Mouse (Mus musculus) embryonic facial prominence, embryonic 13.5 days (tissue): ENCODE measurements around the gene Gpbp1. TPM values are rescaled to one million over a fixed set of nuclear protein-coding genes. Genes with fewer than 3 reads are reported as not detected.

Experiments
- ATAC-seq: fragments of 200-750 bp; cut with Nextera tagmentation; 2 replicates; pipeline ENCODE4 v1.8.0; 2017; ENCODE audit warnings: low read depth; ENCODE audit not compliant: insufficient number of reproducible peaks, insufficient read depth, low FRiP score, low TSS enrichment
- H3K27ac ChIP-seq: fragments of 300-500 bp; sonication (generic); 2 replicates; pipeline ENCODE4 v1.5.1; 2015; ENCODE audit warnings: moderate library complexity, mild to moderate bottlenecking, inconsistent platforms
- H3K27me3 ChIP-seq: fragments of 300-500 bp; sonication (generic); 2 replicates; pipeline ENCODE4 v1.6.1; 2015; ENCODE audit warnings: mild to moderate bottlenecking, inconsistent platforms
- H3K36me3 ChIP-seq: fragments of 300-500 bp; sonication (generic); 2 replicates; pipeline ENCODE4 v1.6.1; 2015; ENCODE audit warnings: mild to moderate bottlenecking, inconsistent platforms
- H3K4me1 ChIP-seq: fragments of 300-500 bp; sonication (generic); 2 replicates; pipeline ENCODE4 v1.6.1; 2015; ENCODE audit warnings: inconsistent platforms
- H3K4me2 ChIP-seq: fragments of 300-500 bp; sonication (generic); 2 replicates; pipeline ENCODE4 v1.6.1; 2015; ENCODE audit warnings: moderate library complexity, mild to moderate bottlenecking, inconsistent platforms
- H3K4me3 ChIP-seq: fragments of 300-500 bp; sonication (generic); 2 replicates; pipeline ENCODE4 v1.5.1; 2015; ENCODE audit warnings: mild to moderate bottlenecking, inconsistent platforms
- H3K9ac ChIP-seq: fragments of 300-500 bp; sonication (generic); 2 replicates; pipeline ENCODE4 v1.6.1; 2015; ENCODE audit warnings: mild to moderate bottlenecking, inconsistent platforms
- H3K9me3 ChIP-seq: fragments of 300-500 bp; sonication (generic); 2 replicates; pipeline ENCODE4 v1.6.1; 2016; ENCODE audit warnings: inconsistent platforms
- WGBS: fragments of 180-500 bp; shearing (Covaris S2); methylation state at CpG from one replicate; pipeline ENCODE4 v1.1.7; 2015; ENCODE audit warnings: mixed read lengths; 5-methylcytosine and 5-hydroxymethylcytosine counted together
- polyA plus RNA-seq: library from polyadenylated mRNA; unstranded; fragments of >200 nt; fragmentation: Nextera tagmentation; extraction: Ambion mirVana; gene quantifications from 2 replicates; pipeline ENCODE4 v1.2.1, GENCODE M21; 2015

Gene Gpbp1
- polyA plus RNA-seq, 1 experiment from 2014 or later = 101 TPM

- no peaks in the 10 kb centered on the region for H3K36me3 ChIP-seq
- H3K9ac ChIP-seq = no peak overlapping the region
- no peak overlapping the region for H3K4me3 ChIP-seq
- no peak overlapping the region for H3K4me2 ChIP-seq
- ATAC-seq = no peak
- H3K9me3 ChIP-seq = no peaks in the 10 kb centered on the region
- peaks cover 15% of the 10 kb centered on the region for H3K4me1 ChIP-seq
- WGBS = 87% methylated on average over 8 of the region's 8 CpGs
- H3K27me3 ChIP-seq = no peaks in the 10 kb centered on the region
- no peak overlapping the region for H3K27ac ChIP-seq
Observed at GRCm38 (mm10) chr13:111394341-111394740, 95.6 kb downstream of the Gpbp1 start.

GRCm38 (mm10) chr13:111393426-111393825 lies 96.5 kb downstream of the Gpbp1 start:
- H3K9ac ChIP-seq = no peak overlapping the region
- H3K4me1 ChIP-seq = peaks cover 15% of the 10 kb centered on the region
- H3K4me2 ChIP-seq = no peak overlapping the region
- H3K36me3 ChIP-seq = no peaks in the 10 kb centered on the region
- no peak overlapping the region for H3K27ac ChIP-seq
- WGBS = 71% methylated on average over 6 of the region's 6 CpGs
- H3K9me3 ChIP-seq = no peaks in the 10 kb centered on the region
- no peak for ATAC-seq
- no peak overlapping the region for H3K4me3 ChIP-seq
- no peaks in the 10 kb centered on the region for H3K27me3 ChIP-seq

- Histone ChIP-seq H3K4me1 (0 out of 2 replicates have a peak, but pooled peaks cover under 1% of the 10 kb centered on the region), H3K9me3 (no peaks in the 10 kb centered on the region), H3K27ac (no peak overlapping the region), H3K4me3 (no peak overlapping the region), H3K36me3 (no peaks in the 10 kb centered on the region), H3K4me2 (no peak overlapping the region), H3K9ac (no peak overlapping the region), H3K27me3 (no peaks in the 10 kb centered on the region)
- WGBS = 88% methylated on average over 5 of the region's 5 CpGs
- no peak for ATAC-seq
Observed at GRCm38 (mm10) chr13:111391426-111391825, 98.5 kb downstream of the Gpbp1 start.

GRCm38 (mm10) chr13:111391011-111391410 lies 98.9 kb downstream of the Gpbp1 start:
- Histone ChIP-seq H3K4me3 (no peak overlapping the region), H3K9me3 (no peaks in the 10 kb centered on the region), H3K9ac (no peak overlapping the region), H3K27ac (no peak overlapping the region), H3K4me1 (no peaks in the 10 kb centered on the region), H3K36me3 (no peaks in the 10 kb centered on the region), H3K4me2 (no peak overlapping the region), H3K27me3 (no peaks in the 10 kb centered on the region)
- WGBS = 45% methylated on average over 1 of the region's 1 CpGs
- ATAC-seq = no peak

- Histone ChIP-seq H3K4me2 (no peak overlapping the region), H3K4me1 (no peaks in the 10 kb centered on the region), H3K27me3 (no peaks in the 10 kb centered on the region), H3K36me3 (no peaks in the 10 kb centered on the region), H3K9ac (no peak overlapping the region), H3K27ac (no peak overlapping the region), H3K9me3 (no peaks in the 10 kb centered on the region), H3K4me3 (no peak overlapping the region)
- WGBS = 61% methylated on average over 12 of the region's 12 CpGs
- ATAC-seq = no peak
Observed at GRCm38 (mm10) chr13:111384011-111384985, 105.6 kb downstream of the Gpbp1 start.

Other genes starting within 250 kb of the Gpbp1 start
- not detected in 2 replicates for gene Actbl2, start 235.1 kb downstream of the Gpbp1 start, polyA plus RNA-seq
- gene Gm49496, start 59.8 kb upstream of the Gpbp1 start, polyA plus RNA-seq = not detected in 2 replicates
- not detected in 2 replicates for gene Gm10198, start 102.7 kb upstream of the Gpbp1 start, polyA plus RNA-seq
- gene Mier3, start 190.9 kb upstream of the Gpbp1 start, polyA plus RNA-seq = 22.9 and 29.7 TPM in 2 replicates